Mouse (Mus musculus) embryonic fibroblast, embryonic 13.5 days (primary cell): ENCODE measurements at regions not wholly inside any gene's neighbourhood (a gene's known extent, or its start where the extent isn't known, plus 50 kb on each side); places are given as distances from the start of the nearest gene placed in this dataset.

ENCODE experiments used
- CTCF ChIP-seq: IDR thresholded peaks from 2 replicates; pipeline ENCODE4 v1.5.1; 2011; ENCODE audit warnings: mild to moderate bottlenecking, control low read depth, low read length, moderate library complexity, borderline replicate concordance; ENCODE audit not compliant: insufficient read depth
- POLR2A ChIP-seq: IDR thresholded peaks from 2 replicates; pipeline ENCODE4 v1.6.1; 2011; ENCODE audit warnings: low read depth, mild to moderate bottlenecking, control low read depth, low read length, moderate library complexity

- TF ChIP-seq CTCF, result no peak
- no peak for TF ChIP-seq POLR2A
Measured at GRCm38 (mm10) chr16:87060473-87060872, 293.5 kb upstream of the N6amt1 start.
